Mouse (Mus musculus) embryonic fibroblast, embryonic 13.5 days (primary cell): ENCODE measurements around the gene Rfc5. TPM values are rescaled to one million over a fixed set of nuclear protein-coding genes. Genes with fewer than 3 reads are reported as not detected.
"Not testable (repeated sequence)": the region's sequence is repeated elsewhere in the genome, so short reads cannot be mapped to it uniquely, and the experiment has no call there.

Experiments used
- H3K27ac ChIP-seq: 2 replicates; pipeline ENCODE4 v1.5.1; 2012; ENCODE audit warnings: low read length, control low read depth, inconsistent platforms; ENCODE audit not compliant: insufficient read depth
- H3K4me1 ChIP-seq: 2 replicates; pipeline ENCODE4 v1.6.1; 2011; ENCODE audit warnings: low read length; ENCODE audit not compliant: control insufficient read depth, insufficient read depth
- H3K4me3 ChIP-seq: 2 replicates; pipeline ENCODE4 v1.5.1; 2011; ENCODE audit warnings: mild to moderate bottlenecking, control low read depth, low read length; ENCODE audit not compliant: insufficient read depth
- CTCF ChIP-seq: IDR thresholded peaks from 2 replicates; pipeline ENCODE4 v1.5.1; 2011; ENCODE audit warnings: mild to moderate bottlenecking, control low read depth, low read length, moderate library complexity, borderline replicate concordance; ENCODE audit not compliant: insufficient read depth
- POLR2A ChIP-seq: IDR thresholded peaks from 2 replicates; pipeline ENCODE4 v1.6.1; 2011; ENCODE audit warnings: low read depth, mild to moderate bottlenecking, control low read depth, low read length, moderate library complexity
- polyA plus RNA-seq: library from polyadenylated mRNA; stranded (reverse); fragments of >200 nt; gene quantifications from 2 replicates; pipeline ENCODE4 v1.2.4, GENCODE M21; 2011; ENCODE audit warnings: low read depth; ENCODE audit not compliant: missing spikeins, insufficient read length

The Rfc5 gene
- polyA plus RNA-seq, 1 experiment = 51.0 TPM

DNA sequence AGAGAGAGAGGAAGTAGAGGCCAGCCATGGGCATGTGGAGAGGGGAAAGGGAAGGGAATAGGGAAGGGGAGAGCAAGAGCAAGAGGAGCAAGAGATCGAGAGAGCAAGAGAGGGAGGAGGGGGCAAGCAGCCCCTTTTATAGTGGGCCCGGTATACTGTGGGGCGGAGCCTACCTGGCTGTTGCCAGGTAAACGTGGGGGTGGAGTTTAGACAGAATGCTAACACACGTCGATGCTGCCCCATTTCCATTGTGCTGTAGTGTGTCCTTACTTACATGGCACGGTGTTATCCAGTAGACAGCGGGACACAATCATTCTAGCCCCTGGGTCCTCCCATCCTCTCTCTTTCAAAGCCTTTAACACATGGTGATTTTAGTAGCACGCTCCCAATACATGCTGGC is 10.4 kb upstream of the Rfc5 start:
- Histone ChIP-seq H3K4me3 (no peak overlapping the region), H3K27ac (no peak overlapping the region), H3K4me1 (no peaks in the 10 kb centered on the region)
- no peak for TF ChIP-seq CTCF
- TF ChIP-seq POLR2A = no peak

DNA sequence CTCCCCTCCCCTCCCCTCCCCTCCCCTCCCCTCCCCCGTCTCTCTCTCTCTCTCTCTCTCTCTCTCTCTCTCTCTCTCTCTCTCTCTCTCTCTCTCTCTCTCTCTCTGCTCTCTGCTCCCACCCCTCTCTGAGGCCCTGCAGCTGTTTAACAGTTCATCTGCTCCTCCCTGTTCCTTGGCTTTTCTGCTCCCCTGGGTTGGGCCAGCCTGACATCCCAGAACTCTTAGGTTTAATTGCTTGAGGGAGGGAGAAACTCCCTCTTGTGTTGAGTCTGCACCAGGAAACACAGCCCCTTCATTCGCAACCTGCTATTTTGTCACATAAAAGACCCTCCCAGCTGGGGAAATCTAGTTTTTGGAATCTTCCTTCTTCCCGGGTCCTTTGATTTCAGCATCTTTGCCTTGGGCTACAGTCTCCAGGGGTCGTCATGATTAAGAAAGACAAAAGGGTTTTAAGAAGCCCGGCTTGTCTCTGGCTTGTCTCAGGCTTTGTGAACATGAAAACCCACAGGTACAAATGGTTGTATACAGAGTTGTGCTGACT is 9.2 kb upstream of the Rfc5 start:
- H3K4me1 ChIP-seq = no peaks in the 10 kb centered on the region
- TF ChIP-seq POLR2A (no peak), CTCF (no peak)
- H3K4me3 ChIP-seq = no peak overlapping the region
- H3K27ac ChIP-seq = no peak overlapping the region

DNA sequence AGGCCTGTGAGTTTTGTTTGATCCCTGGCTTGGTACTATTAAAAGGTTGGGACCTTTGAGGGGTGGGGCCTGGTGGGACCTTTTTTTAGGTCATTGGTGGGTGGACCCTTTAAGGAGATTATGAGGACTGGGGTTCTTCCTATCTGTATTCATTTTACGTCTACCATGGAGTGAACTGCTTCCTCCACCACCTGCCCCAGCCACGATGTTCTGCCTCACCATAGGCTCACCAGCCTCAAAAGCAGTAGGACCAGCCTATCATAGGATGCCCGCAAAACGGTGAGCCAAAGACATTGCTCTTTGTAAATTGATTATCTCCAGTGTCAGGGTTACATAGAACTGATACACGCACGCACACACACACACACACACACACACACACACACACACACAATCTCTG is 8.5 kb upstream of the Rfc5 start:
- H3K27ac ChIP-seq = no peak overlapping the region
- H3K4me1 ChIP-seq = no peaks in the 10 kb centered on the region
- no peak overlapping the region for H3K4me3 ChIP-seq
- TF ChIP-seq CTCF (no peak), POLR2A (no peak)

DNA sequence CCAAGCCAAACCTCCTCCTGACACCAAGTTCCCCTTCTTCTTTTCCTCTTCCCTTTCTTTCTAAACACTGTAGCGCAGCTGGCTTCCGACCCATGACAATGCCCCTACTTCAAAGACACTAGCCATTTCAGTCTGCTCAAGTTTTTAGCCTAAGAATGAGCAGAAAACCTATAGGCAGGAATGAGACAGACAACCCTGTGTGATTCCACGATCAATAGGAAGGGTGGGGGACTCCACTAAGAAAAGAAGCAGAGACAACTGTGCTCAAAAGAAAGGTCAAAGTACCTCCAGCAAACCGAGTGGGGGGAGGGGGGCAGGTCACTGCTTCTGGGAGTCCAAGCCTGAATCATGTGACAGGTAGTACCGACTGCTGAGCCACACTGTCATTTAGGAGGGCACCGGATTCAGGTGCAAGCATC is 7.8 kb upstream of the Rfc5 start:
- Histone ChIP-seq H3K4me1 (no peaks in the 10 kb centered on the region), H3K4me3 (no peak overlapping the region), H3K27ac (no peak overlapping the region)
- TF ChIP-seq POLR2A = no peak
- TF ChIP-seq CTCF = no peak

DNA sequence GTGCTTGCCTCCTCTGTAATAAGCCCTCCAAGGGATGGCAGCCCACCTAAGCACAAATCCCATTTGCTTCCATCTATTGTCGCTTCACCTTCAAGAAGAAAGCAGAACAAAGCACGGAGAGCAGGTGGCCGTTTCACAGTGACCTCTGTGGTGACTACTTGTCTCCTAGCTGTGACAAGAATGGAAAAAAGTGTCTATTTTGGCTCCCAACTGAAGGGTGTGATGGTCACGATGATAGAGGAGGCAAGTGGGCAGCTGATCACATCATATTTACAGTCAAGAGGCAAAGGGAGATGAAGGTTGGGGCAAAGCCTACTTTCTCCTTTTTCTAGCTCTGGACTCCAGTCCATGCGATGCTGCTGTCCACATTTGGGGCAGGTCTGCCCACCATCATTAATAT is 7.0 kb upstream of the Rfc5 start:
- H3K27ac ChIP-seq = no peak overlapping the region
- TF ChIP-seq CTCF = no peak
- TF ChIP-seq POLR2A = no peak
- H3K4me3 ChIP-seq = no peak overlapping the region
- no peaks in the 10 kb centered on the region for H3K4me1 ChIP-seq

DNA sequence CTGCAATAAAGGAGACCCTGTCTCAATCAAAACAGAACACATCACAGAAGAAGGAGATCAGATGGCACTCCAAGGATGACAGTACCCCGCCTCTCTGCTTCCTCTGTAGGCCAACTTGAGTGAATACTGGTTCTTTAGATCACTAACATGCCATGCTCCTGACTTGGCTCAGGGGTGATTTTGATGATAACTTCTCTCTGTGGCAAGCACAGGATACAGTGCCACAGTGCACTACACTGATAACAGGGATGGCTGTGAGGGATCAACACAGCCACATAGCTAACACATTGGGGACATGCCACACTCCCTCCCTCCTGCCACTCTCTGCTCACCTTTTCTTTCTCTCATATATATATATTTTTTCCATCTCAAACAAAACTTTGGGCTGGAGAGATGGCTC is 2.0 kb upstream of the Rfc5 start:
- TF ChIP-seq POLR2A (no peak), CTCF (no peak)
- Histone ChIP-seq H3K4me3 (no peak overlapping the region), H3K27ac (no peak overlapping the region), H3K4me1 (no peaks in the 10 kb centered on the region)

DNA sequence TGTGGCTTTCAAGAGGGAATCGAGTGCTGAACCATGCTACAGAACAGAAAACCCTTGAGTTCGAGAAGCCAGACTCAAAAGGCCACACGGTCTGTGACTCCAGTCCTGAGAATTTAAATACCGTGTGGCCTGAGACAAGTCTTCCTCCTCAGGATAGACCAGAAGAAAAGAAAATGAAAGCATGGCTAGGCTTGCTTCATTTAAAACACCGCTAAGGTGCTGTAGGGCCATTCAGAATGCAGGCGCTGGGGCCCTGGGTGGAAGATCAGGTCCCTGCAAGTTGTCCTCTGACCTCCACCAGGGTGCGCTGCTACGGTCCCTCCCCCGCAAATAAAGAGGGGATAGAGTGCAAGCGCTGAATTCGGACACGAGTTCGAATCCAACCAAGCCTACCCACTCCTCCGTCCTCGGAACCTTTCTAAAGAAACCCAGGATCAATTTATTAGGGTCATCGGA is 523 bp downstream of the Rfc5 start:
- Histone ChIP-seq H3K4me1 (no peaks in the 10 kb centered on the region), H3K4me3 (peak overlapping the region; percentile 92), H3K27ac (no peak overlapping the region)
- TF ChIP-seq CTCF (0 out of 2 replicates have a peak, but pooled peaks have one; percentile 37), POLR2A (no peak)

DNA sequence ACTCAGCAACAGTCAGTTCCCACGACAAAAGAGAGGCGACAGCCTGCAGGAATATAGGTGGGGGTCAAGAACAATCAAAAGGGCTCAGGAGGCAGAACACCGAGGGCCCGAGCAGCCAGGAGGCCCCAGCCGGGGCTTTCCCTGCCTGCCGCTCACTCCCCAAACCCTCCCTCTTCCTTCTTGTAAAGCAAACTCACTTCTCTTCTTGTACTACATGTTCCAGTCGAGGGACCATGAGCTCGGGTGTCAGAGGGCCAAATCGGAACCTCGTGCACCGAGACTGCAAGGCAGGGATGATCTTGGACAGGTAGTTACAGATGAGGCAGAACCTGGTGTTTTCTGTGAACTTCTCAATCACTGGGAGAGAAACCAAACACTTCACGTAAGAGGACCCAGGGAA is 5.6 kb downstream of the Rfc5 start:
- Histone ChIP-seq H3K4me1 (no peaks in the 10 kb centered on the region), H3K27ac (no peak overlapping the region), H3K4me3 (no peak overlapping the region)
- TF ChIP-seq CTCF = no peak
- no peak for TF ChIP-seq POLR2A

DNA sequence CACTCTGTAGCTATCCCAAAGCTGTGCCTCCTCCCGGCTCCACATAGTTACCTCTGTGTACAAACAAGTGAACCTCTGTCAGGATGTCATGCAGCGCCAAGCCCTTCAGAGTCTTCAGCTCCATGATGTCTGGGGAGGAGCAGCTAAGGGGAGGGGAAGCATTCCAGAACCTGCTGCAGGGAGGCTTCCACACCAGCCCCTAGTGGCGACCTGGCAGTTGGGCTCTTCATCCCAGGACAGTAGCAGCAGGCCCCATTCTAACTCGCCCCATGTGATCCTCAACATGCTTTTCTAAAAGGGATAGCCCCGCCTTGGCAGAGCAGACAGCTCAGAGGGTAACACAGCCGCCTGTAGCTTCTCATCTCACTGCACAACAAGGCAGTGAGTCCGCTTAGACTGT is 7.1 kb downstream of the Rfc5 start:
- Histone ChIP-seq H3K4me3 (no peak overlapping the region), H3K27ac (no peak overlapping the region), H3K4me1 (no peaks in the 10 kb centered on the region)
- TF ChIP-seq POLR2A = no peak
- no peak for TF ChIP-seq CTCF

DNA sequence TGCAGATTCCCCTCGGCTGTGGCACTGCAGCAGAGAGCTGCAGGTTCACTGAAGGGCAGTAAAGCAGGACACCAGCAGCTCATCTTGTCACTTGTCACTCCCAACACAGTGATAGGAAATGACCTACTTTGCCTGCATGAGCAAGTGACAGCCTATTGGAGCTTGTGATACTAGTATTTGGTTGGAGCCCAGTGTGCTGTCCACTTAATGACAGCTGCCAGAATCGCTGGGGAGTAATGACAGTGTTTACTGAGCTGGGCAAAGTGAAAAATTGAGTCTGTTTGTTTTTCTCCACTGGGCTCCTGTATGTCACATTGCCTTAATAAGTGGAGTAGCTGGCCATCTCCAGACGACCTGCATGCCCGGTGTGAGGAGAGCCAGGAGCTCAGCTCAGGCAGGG is 8.6 kb downstream of the Rfc5 start:
- Histone ChIP-seq H3K27ac (no peak overlapping the region), H3K4me1 (no peaks in the 10 kb centered on the region), H3K4me3 (no peak overlapping the region)
- no peak for TF ChIP-seq CTCF
- no peak for TF ChIP-seq POLR2A

DNA sequence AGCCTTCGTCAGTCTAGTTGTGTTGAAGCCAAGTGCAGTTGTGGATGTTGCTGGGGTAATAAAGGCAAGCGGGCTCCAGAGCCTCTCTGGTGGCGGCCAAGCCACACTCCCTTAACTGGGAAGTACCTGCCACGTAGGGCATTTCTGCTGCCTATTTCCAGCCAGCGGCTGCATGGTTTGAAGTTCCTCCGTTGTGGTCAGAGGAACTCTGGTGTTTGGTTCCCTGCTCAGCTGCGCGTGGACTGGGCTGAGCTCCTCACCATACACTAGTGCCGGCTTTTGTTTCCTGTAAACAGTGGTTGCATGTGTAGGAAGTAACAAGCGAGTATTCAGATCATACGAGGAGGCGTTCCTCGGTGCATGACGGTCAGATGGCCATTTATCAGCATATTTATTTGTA is 11.1 kb downstream of the Rfc5 start:
- H3K27ac ChIP-seq, H3K4me1 ChIP-seq, H3K4me3 ChIP-seq: not testable (repeated sequence)

DNA sequence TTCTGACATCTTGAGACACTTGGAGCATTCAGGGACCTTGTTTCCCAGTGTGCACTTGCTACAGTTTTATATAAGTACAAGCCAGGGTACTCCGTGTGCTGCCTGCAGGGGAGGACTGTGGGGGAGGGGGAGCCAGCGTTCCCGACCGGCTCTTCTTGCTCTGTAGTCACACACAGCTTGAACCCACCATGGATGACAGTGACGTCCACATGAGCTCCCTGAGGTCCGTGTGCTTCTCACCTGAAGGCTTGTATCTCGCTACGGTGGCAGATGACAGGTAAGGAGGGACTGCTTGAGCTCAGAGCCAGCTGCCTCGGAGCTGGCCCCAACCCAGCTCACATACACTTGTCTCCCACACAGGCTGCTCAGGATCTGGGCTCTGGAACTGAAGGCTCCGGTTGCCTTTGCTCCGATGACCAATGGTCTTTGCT is 12.5 kb downstream of the Rfc5 start:
- H3K27ac ChIP-seq = no peak overlapping the region
- TF ChIP-seq POLR2A = no peak
- TF ChIP-seq CTCF = no peak
- H3K4me1 ChIP-seq = no peaks in the 10 kb centered on the region
- H3K4me3 ChIP-seq = no peak overlapping the region
